Mouse (Mus musculus) stomach, postnatal 0 days (tissue): ENCODE measurements around the gene Pgap3. TPM values are rescaled to one million over a fixed set of nuclear protein-coding genes. Genes with fewer than 3 reads are reported as not detected.
A peak's percentile ranks its signal among the peaks of the same experiment; 100 is the strongest.

Experiments
- ATAC-seq: fragments of 200-750 bp; cut with Nextera tagmentation; 2 replicates; pipeline ENCODE4 v1.8.0; 2017; ENCODE audit not compliant: low FRiP score, low TSS enrichment
- DNase-seq: peaks from one replicate; pipeline ENCODE4 v3.0.0-alpha.2; 2016; ENCODE audit warnings: low spot score
- H3K27ac ChIP-seq: fragments of 300-500 bp; sonication (generic); replicated peaks from 2 replicates; pipeline ENCODE4 v1.5.1; 2014; ENCODE audit warnings: mild to moderate bottlenecking, control low read depth
- H3K27me3 ChIP-seq: fragments of 300-500 bp; sonication (generic); 2 replicates; pipeline ENCODE4 v1.6.1; 2014; ENCODE audit warnings: low read length; ENCODE audit not compliant: control insufficient read depth, insufficient read depth
- H3K36me3 ChIP-seq: fragments of 300-500 bp; sonication (generic); 2 replicates; pipeline ENCODE4 v1.6.1; 2014; ENCODE audit warnings: low read length, mixed read lengths; ENCODE audit not compliant: control insufficient read depth, insufficient read depth
- H3K4me1 ChIP-seq: fragments of 300-500 bp; sonication (generic); replicated peaks from 2 replicates; pipeline ENCODE4 v1.6.1; 2014; ENCODE audit warnings: antibody characterized with exemption; ENCODE audit not compliant: control insufficient read depth, insufficient read depth
- H3K4me2 ChIP-seq: fragments of 300-500 bp; sonication (generic); replicated peaks from 2 replicates; pipeline ENCODE4 v1.6.1; 2014; ENCODE audit warnings: low read depth, mild to moderate bottlenecking, control low read depth, moderate library complexity
- H3K4me3 ChIP-seq: fragments of 300-500 bp; sonication (generic); 2 replicates; pipeline ENCODE4 v1.5.1; 2014; ENCODE audit warnings: low read depth, low read length, control low read depth
- H3K9ac ChIP-seq: fragments of 300-500 bp; sonication (generic); 2 replicates; pipeline ENCODE4 v1.6.1; 2014; ENCODE audit warnings: mild to moderate bottlenecking, low read length, control low read depth, mixed read lengths
- H3K9me3 ChIP-seq: fragments of 300-500 bp; sonication (generic); 2 replicates; pipeline ENCODE4 v1.6.1; 2016; ENCODE audit warnings: low read length; ENCODE audit not compliant: control insufficient read depth
- CTCF ChIP-seq: IDR thresholded peaks from 2 replicates; pipeline ENCODE4 v1.5.1; 2016; ENCODE audit warnings: antibody characterized with exemption, low read depth, mild to moderate bottlenecking, moderate library complexity
- EP300 ChIP-seq: optimal IDR thresholded peaks from 2 replicates; pipeline ENCODE3; 2016; ENCODE audit warnings: antibody characterized with exemption
- WGBS: fragments of 180-500 bp; shearing (Covaris S2); extraction: QIAGEN DNeasy Blood & Tissue Kit; methylation state at CpG from one replicate; pipeline ENCODE4 v1.1.7; 2014; 5-methylcytosine and 5-hydroxymethylcytosine counted together
- polyA plus RNA-seq: library from polyadenylated mRNA; unstranded; fragments of >200 nt; fragmentation: Nextera tagmentation; extraction: Ambion mirVana; gene quantifications from 2 replicates; pipeline ENCODE4 v1.2.1, GENCODE M21; 2015

Pgap3 gene
- polyA plus RNA-seq, 1 experiment from 2014 or later = 11.0 TPM

- no peaks in the 10 kb centered on the region for H3K9me3 ChIP-seq
- H3K4me2 ChIP-seq = peak overlapping the region; percentile 36
- no peaks in the 10 kb centered on the region for H3K36me3 ChIP-seq
- H3K9ac ChIP-seq = peak overlapping the region; percentile 50
- H3K27ac ChIP-seq = peak overlapping the region; percentile 76
- ATAC-seq (peak; percentile 55), DNase-seq (peak; percentile 70)
- peaks cover 4% of the 10 kb centered on the region; the same call in 1 of the 2 replicates for H3K4me1 ChIP-seq
- 0 out of 2 replicates have a peak overlapping the region, but pooled peaks have one; percentile 2 for H3K4me3 ChIP-seq
- TF ChIP-seq CTCF (no peak), EP300 (no peak)
- WGBS = 39% methylated on average over 8 of the region's 8 CpGs
- no peaks in the 10 kb centered on the region for H3K27me3 ChIP-seq
These were observed 8.6 kb upstream of the Pgap3 start for GRCm38 (mm10) chr11:98408872-98409271.

GRCm38 (mm10) chr11:98406621-98407020 is 6.3 kb upstream of the Pgap3 start:
- H3K9me3 ChIP-seq = no peaks in the 10 kb centered on the region
- no peak overlapping the region for H3K4me2 ChIP-seq
- H3K27me3 ChIP-seq = no peaks in the 10 kb centered on the region
- TF ChIP-seq CTCF = no peak
- no peak for TF ChIP-seq EP300
- no peak for DNase-seq
- H3K4me1 ChIP-seq = peaks cover under 1% of the 10 kb centered on the region; the same call in 1 of the 2 replicates
- no peak overlapping the region for H3K4me3 ChIP-seq
- ATAC-seq = no peak
- H3K36me3 ChIP-seq = no peaks in the 10 kb centered on the region
- H3K9ac ChIP-seq = no peak overlapping the region
- no peak overlapping the region for H3K27ac ChIP-seq
- whole genome bisulfite sequencing = 61% methylated on average over 6 of the region's 6 CpGs

GRCm38 (mm10) chr11:98400816-98401215 is 526 bp upstream of the Pgap3 start:
- WGBS = 38% methylated on average over 3 of the region's 3 CpGs
- ATAC-seq (peak; percentile 65), DNase-seq (no peak)

GRCm38 (mm10) chr11:98397946-98398345 is 2.3 kb downstream of the Pgap3 start:
- Histone ChIP-seq H3K36me3 (no peaks in the 10 kb centered on the region; the same call in 1 of the 2 replicates), H3K27me3 (no peaks in the 10 kb centered on the region), H3K27ac (no peak overlapping the region), H3K4me3 (no peak overlapping the region), H3K9me3 (no peaks in the 10 kb centered on the region), H3K4me2 (no peak overlapping the region), H3K9ac (no peak overlapping the region), H3K4me1 (0 out of 2 replicates have a peak, but pooled peaks cover 5% of the 10 kb centered on the region)
- DNase-seq (no peak), ATAC-seq (no peak)
- TF ChIP-seq EP300 = no peak
- TF ChIP-seq CTCF = no peak
- 87% methylated on average over 7 of the region's 7 CpGs for WGBS

More at GRCm38 (mm10) chr11:98400816-98401215, 526 bp upstream of the Pgap3 start:
- Histone ChIP-seq H3K4me1 (0 out of 2 replicates have a peak, but pooled peaks cover 2% of the 10 kb centered on the region), H3K27me3 (no peaks in the 10 kb centered on the region), H3K9ac (peak overlapping the region; percentile 83), H3K27ac (peak overlapping the region; percentile 98), H3K4me2 (peak overlapping the region; percentile 63), H3K9me3 (no peaks in the 10 kb centered on the region), H3K36me3 (no peaks in the 10 kb centered on the region; the same call in 1 of the 2 replicates), H3K4me3 (peak overlapping the region; percentile 67)
- TF ChIP-seq EP300 (no peak), CTCF (no peak)

GRCm38 (mm10) chr11:98395041-98395440 is 5.2 kb downstream of the Pgap3 start:
- Histone ChIP-seq H3K4me2 (no peak overlapping the region), H3K9ac (no peak overlapping the region), H3K9me3 (no peaks in the 10 kb centered on the region), H3K36me3 (no peaks in the 10 kb centered on the region; the same call in 1 of the 2 replicates), H3K27ac (peak overlapping the region; percentile 84), H3K4me1 (0 out of 2 replicates have a peak, but pooled peaks cover 3% of the 10 kb centered on the region), H3K27me3 (no peaks in the 10 kb centered on the region), H3K4me3 (no peak overlapping the region)
- peak; percentile 92 for DNase-seq
- 43% methylated on average over 4 of the region's 4 CpGs for WGBS
- ATAC-seq = peak; percentile 88
- TF ChIP-seq EP300 = no peak

GRCm38 (mm10) chr11:98394301-98394700 is 6.0 kb downstream of the Pgap3 start:
- no peaks in the 10 kb centered on the region for H3K27me3 ChIP-seq
- no peak overlapping the region for H3K4me3 ChIP-seq
- H3K9ac ChIP-seq = peak overlapping the region; percentile 31; the same call in 1 of the 2 replicates
- H3K9me3 ChIP-seq = no peaks in the 10 kb centered on the region
- H3K27ac ChIP-seq = peak overlapping the region; percentile 84
- no peak for ATAC-seq
- 32% methylated on average over 6 of the region's 6 CpGs for WGBS
- no peaks in the 10 kb centered on the region; the same call in 1 of the 2 replicates for H3K36me3 ChIP-seq
- H3K4me2 ChIP-seq = no peak overlapping the region
- no peak for DNase-seq
- TF ChIP-seq EP300 (no peak), CTCF (no peak)
- 0 out of 2 replicates have a peak, but pooled peaks cover 3% of the 10 kb centered on the region for H3K4me1 ChIP-seq
